Mouse (Mus musculus) R1 (cell line): ENCODE measurements around the gene Itih3.

Source experiments
- DNase-seq: peaks from one replicate; pipeline ENCODE4 v3.0.0-alpha.2; 2018; ENCODE audit warnings: low read depth, low spot score

Itih3 gene

GRCm38 (mm10) chr14:30861421-30862125, 62.0 kb downstream of the Itih3 start:
- no peak for DNase-seq
